Mouse (Mus musculus) lung, postnatal 10 days (tissue): ENCODE results near the gene Runx2.

ENCODE experiments used
- DNase-seq: peaks from one replicate; pipeline ENCODE4 v3.0.0; 2021

Runx2 gene

GRCm38 (mm10) chr17:44520122-44521075 lies 294.2 kb downstream of the Runx2 start:
- no peak for DNase-seq

GRCm38 (mm10) chr17:44519356-44519755 lies 295.2 kb downstream of the Runx2 start:
- DNase-seq = no peak

GRCm38 (mm10) chr17:44518156-44518555 lies 296.4 kb downstream of the Runx2 start:
- no peak for DNase-seq

GRCm38 (mm10) chr17:44508198-44508715 lies 306.3 kb downstream of the Runx2 start:
- DNase-seq = no peak

GRCm38 (mm10) chr17:44507741-44508140 lies 306.9 kb downstream of the Runx2 start:
- no peak for DNase-seq

GRCm38 (mm10) chr17:44506524-44506923 lies 308.1 kb downstream of the Runx2 start:
- no peak for DNase-seq

- no peak for DNase-seq
Observed at GRCm38 (mm10) chr17:44504794-44505317, 309.7 kb downstream of the Runx2 start.

GRCm38 (mm10) chr17:44502176-44502575 lies 312.4 kb downstream of the Runx2 start:
- DNase-seq = no peak

GRCm38 (mm10) chr17:44500306-44500899 lies 314.2 kb downstream of the Runx2 start:
- peak; percentile 62 for DNase-seq

GRCm38 (mm10) chr17:44490164-44490794 lies 324.3 kb downstream of the Runx2 start:
- no peak for DNase-seq

GRCm38 (mm10) chr17:44489346-44489745 lies 325.3 kb downstream of the Runx2 start:
- no peak for DNase-seq

- DNase-seq = no peak
Observed at GRCm38 (mm10) chr17:44487514-44488244, 326.9 kb downstream of the Runx2 start.

GRCm38 (mm10) chr17:44485337-44485736 lies 329.3 kb downstream of the Runx2 start:
- no peak for DNase-seq

- no peak for DNase-seq
Observed at GRCm38 (mm10) chr17:44479918-44480317, 334.7 kb downstream of the Runx2 start.

- DNase-seq = no peak
Observed at GRCm38 (mm10) chr17:44479491-44479890, 335.1 kb downstream of the Runx2 start.

GRCm38 (mm10) chr17:44475910-44476309 lies 338.7 kb downstream of the Runx2 start:
- no peak for DNase-seq

- no peak for DNase-seq
Observed at GRCm38 (mm10) chr17:44474280-44474679, 340.3 kb downstream of the Runx2 start.

- no peak for DNase-seq
Observed at GRCm38 (mm10) chr17:44472695-44473094, 341.9 kb downstream of the Runx2 start.

GRCm38 (mm10) chr17:44463679-44464078 lies 350.9 kb downstream of the Runx2 start:
- DNase-seq = no peak

GRCm38 (mm10) chr17:44460156-44460555 lies 354.4 kb downstream of the Runx2 start:
- no peak for DNase-seq

GRCm38 (mm10) chr17:44459029-44459428 lies 355.6 kb downstream of the Runx2 start:
- DNase-seq = no peak

- no peak for DNase-seq
Observed at GRCm38 (mm10) chr17:44456696-44457095, 357.9 kb downstream of the Runx2 start.
